8 mouse cellular contexts compared by ENCODE assay signal in genomic region chr8:120407701-120408240, GRCm38 (mm10).
DNase-seq lines count a peak whose midpoint lies in the region; ATAC-seq and TF ChIP-seq lines count a peak whose summit lies in the region.

No protein-coding gene starts in this region.

- intact Hi-C loops in heart, postnatal 10 days (cut with DNase I) = loop anchor here (2.0 to 5.0 kb wide), 2 partner anchors 100 to 127 kb away; no protein-coding TSS in a partner anchor

- H3K27me3 ChIP-seq in embryonic facial prominence, embryonic 10.5 days (replicated peaks; ENCODE audit: low read depth, poor library complexity, severe bottlenecking) = peaks cover 73% of the 10 kb centered on the region
- H3K27me3 ChIP-seq in limb, embryonic 11.5 days (ENCODE audit: control insufficient read depth, insufficient read depth, low read length) = 0 out of 2 replicates have a peak, but pooled peaks cover 2% of the 10 kb centered on the region
- H3K27me3 ChIP-seq in midbrain, embryonic 13.5 days = peaks cover 20% of the 10 kb centered on the region; the same call in 1 of the 2 replicates

- peak; percentile 80 for ATAC-seq in limb, embryonic 11.5 days (ENCODE audit: insufficient number of reproducible peaks, low FRiP score, low TSS enrichment, low read depth)
- ATAC-seq in midbrain, embryonic 13.5 days = peak; percentile 60

- no peak overlapping the region; the same call in 1 of the 2 replicates for H3K9ac ChIP-seq in limb, embryonic 11.5 days (ENCODE audit: low read length)
- 0 out of 2 replicates have a peak overlapping the region, but pooled peaks have one; percentile 0 for H3K9ac ChIP-seq in midbrain, embryonic 13.5 days (replicated peaks)

- TF ChIP-seq CTCF in layer of hippocampus, adult 2 months (conservative IDR thresholded peaks at IDR 0.05) = peak; percentile 81

- no peaks in the 10 kb centered on the region for H3K36me3 ChIP-seq in embryonic facial prominence, embryonic 10.5 days (replicated peaks)
- H3K36me3 ChIP-seq in limb, embryonic 11.5 days (ENCODE audit: control insufficient read depth, insufficient read depth, low read length) = no peaks in the 10 kb centered on the region
- H3K36me3 ChIP-seq in midbrain, embryonic 13.5 days = no peaks in the 10 kb centered on the region

- DNase-seq in layer of hippocampus, adult 2 months (ENCODE audit: low spot score in 2 of 2) = no peak
- no peak for DNase-seq in layer of hippocampus, adult 11-12 months (ENCODE audit: low spot score)
- peak; percentile 91 for DNase-seq in embryonic facial prominence, embryonic 10.5 days (ENCODE audit: low spot score)
- peak; percentile 45 to 54 for DNase-seq in heart, postnatal 10 days
- peak; percentile 91 for DNase-seq in limb, embryonic 11.5 days (ENCODE audit: low spot score)
- peak; percentile 41 to 65 for DNase-seq in thymus, adult 18-20 months
- no peak for DNase-seq in layer of hippocampus, adult 9-11 months

- peaks cover 87% of the 10 kb centered on the region for H3K4me1 ChIP-seq in embryonic facial prominence, embryonic 10.5 days
- peaks cover 63% of the 10 kb centered on the region for H3K4me1 ChIP-seq in limb, embryonic 11.5 days (ENCODE audit: control insufficient read depth, insufficient read depth, low read length)
- peaks cover 74% of the 10 kb centered on the region for H3K4me1 ChIP-seq in midbrain, embryonic 13.5 days (replicated peaks)

- no peak overlapping the region for H3K4me2 ChIP-seq in limb, embryonic 11.5 days (ENCODE audit: low read depth, severe bottlenecking)
- no peak overlapping the region for H3K4me2 ChIP-seq in midbrain, embryonic 13.5 days (replicated peaks)

- H3K27ac ChIP-seq in layer of hippocampus, adult 2 months = peak overlapping the region; percentile 64
- H3K27ac ChIP-seq in embryonic facial prominence, embryonic 10.5 days (replicated peaks) = peak overlapping the region; percentile 75
- 0 out of 2 replicates have a peak overlapping the region, but pooled peaks have one; percentile 18 for H3K27ac ChIP-seq in limb, embryonic 11.5 days (replicated peaks; ENCODE audit: low read depth, low read length)
- peak overlapping the region; percentile 69; the same call in 1 of the 2 replicates for H3K27ac ChIP-seq in midbrain, embryonic 13.5 days

- H3K9me3 ChIP-seq in embryonic facial prominence, embryonic 10.5 days = no peaks in the 10 kb centered on the region
- H3K9me3 ChIP-seq in limb, embryonic 11.5 days (ENCODE audit: control insufficient read depth, low read length) = no peaks in the 10 kb centered on the region
- H3K9me3 ChIP-seq in midbrain, embryonic 13.5 days = no peaks in the 10 kb centered on the region

- 3% methylated on average over 9 of the region's 9 CpGs for WGBS in embryonic facial prominence, embryonic 10.5 days
- under 1% methylated on average over 9 of the region's 9 CpGs for WGBS in limb, embryonic 11.5 days
- 7% methylated on average over 9 of the region's 9 CpGs for WGBS in midbrain, embryonic 13.5 days

- H3K4me3 ChIP-seq in layer of hippocampus, adult 2 months = no peak overlapping the region
- 0 out of 2 replicates have a peak overlapping the region, but pooled peaks have one; percentile 12 for H3K4me3 ChIP-seq in embryonic facial prominence, embryonic 10.5 days
- H3K4me3 ChIP-seq in limb, embryonic 11.5 days (ENCODE audit: low read depth, low read length) = no peak overlapping the region
- H3K4me3 ChIP-seq in midbrain, embryonic 13.5 days (replicated peaks) = no peak overlapping the region

Comparison
In these comparisons a context has a peak if more than half of its experiments do, and no peak if none do; other contexts are left out.
1. DNase-seq: peak in embryonic facial prominence, embryonic 10.5 days (single experiment), heart, postnatal 10 days (2 of 2), limb, embryonic 11.5 days (single experiment) and thymus, adult 18-20 months (2 of 2); none in layer of hippocampus, adult 2 months (0 of 2), layer of hippocampus, adult 11-12 months (single experiment) and layer of hippocampus, adult 9-11 months (single experiment).
2. H3K27ac ChIP-seq: peak in every context shown above with its lines; median percentile 75 in embryonic facial prominence, embryonic 10.5 days; 69 in midbrain, embryonic 13.5 days; 64 in layer of hippocampus, adult 2 months; 18 in limb, embryonic 11.5 days.